Mouse (Mus musculus) ES-Bruce4 (cell line): ENCODE data around the gene Hspd1.

Experiments
- CTCF ChIP-seq: IDR thresholded peaks from one replicate; pipeline ENCODE4 v1.8.1; 2011; ENCODE audit warnings: low read depth, low read length
- EP300 ChIP-seq: IDR thresholded peaks from 2 replicates; pipeline ENCODE4 v1.6.1; 2011; ENCODE audit warnings: low read depth, low read length; ENCODE audit not compliant: insufficient read depth
- POLR2A ChIP-seq: IDR thresholded peaks from one replicate; pipeline ENCODE4 v1.8.1; 2011; ENCODE audit warnings: low read length; ENCODE audit not compliant: insufficient read depth

- TF ChIP-seq CTCF = no peak
- TF ChIP-seq POLR2A = no peak
- TF ChIP-seq EP300 = no peak
Measured at GRCm38 (mm10) chr1:55076395-55076743, 11.7 kb downstream of the Hspd1 start.
